Mouse (Mus musculus) CH12.LX (cell line): ENCODE results near the gene Dnaja1. TPM values are rescaled to one million over a fixed set of nuclear protein-coding genes. Genes with fewer than 3 reads are reported as not detected.

ENCODE experiments used
- DNase-seq: peaks from one replicate; pipeline ENCODE4 v3.0.0-alpha.2; 2013; ENCODE audit errors: extremely low read depth
- H3K27ac ChIP-seq: 2 replicates; pipeline ENCODE4 v1.5.1; 2012; ENCODE audit warnings: low read depth, mild to moderate bottlenecking, control low read depth, moderate library complexity; ENCODE audit not compliant: insufficient read depth
- H3K27me3 ChIP-seq: replicated peaks from 2 replicates; pipeline ENCODE3; 2012; ENCODE audit warnings: inconsistent platforms
- H3K36me3 ChIP-seq, 2 experiments: replicated peaks in 1 of 2; 2 replicates each; pipeline versions ENCODE3 to v1.6.1; 2012; ENCODE audit warnings: inconsistent platforms in 1 of 2, low read length in 1 of 2, mild to moderate bottlenecking in 1 of 2, mixed read lengths in 1 of 2, moderate library complexity in 1 of 2; ENCODE audit not compliant: control insufficient read depth in 1 of 2, insufficient read depth in 1 of 2
- H3K4me1 ChIP-seq, 2 experiments: 2 replicates each; pipeline ENCODE4 v1.6.1; 2012; ENCODE audit warnings: inconsistent platforms in 1 of 2, moderate library complexity in 1 of 2; ENCODE audit not compliant: insufficient read depth in 2 of 2, control insufficient read depth in 1 of 2
- H3K4me2 ChIP-seq: 2 replicates; pipeline ENCODE4 v1.6.1; 2012; ENCODE audit warnings: low read depth, mild to moderate bottlenecking, control low read depth; ENCODE audit not compliant: poor library complexity, insufficient read depth, severe bottlenecking
- H3K4me3 ChIP-seq, 3 experiments: fragments of 150-350 bp in 1 of 3; sonication (generic) in 1 of 3; replicated peaks in 1 of 3; 2 replicates each; pipeline versions ENCODE3 to v1.5.1; 2011 to 2012; ENCODE audit warnings: low read depth in 2 of 3, low read length in 2 of 3, mild to moderate bottlenecking in 2 of 3, moderate library complexity in 2 of 3, control low read depth in 1 of 3, improper control_type of control experiment in 1 of 3, inconsistent platforms in 1 of 3, mixed read lengths in 1 of 3; ENCODE audit not compliant: poor library complexity in 1 of 3
- H3K79me2 ChIP-seq: replicated peaks from 2 replicates; pipeline ENCODE4 v1.6.1; 2012; ENCODE audit warnings: mild to moderate bottlenecking, moderate library complexity; ENCODE audit not compliant: control insufficient read depth, poor library complexity, insufficient read depth, severe bottlenecking; ENCODE audit errors: extremely low read depth
- H3K9ac ChIP-seq: 2 replicates; pipeline ENCODE4 v1.6.1; 2012; ENCODE audit warnings: low read depth, mild to moderate bottlenecking, control low read depth, moderate library complexity; ENCODE audit not compliant: insufficient read depth
- H3K9me3 ChIP-seq: replicated peaks from 2 replicates; pipeline ENCODE3; 2012; ENCODE audit warnings: low read length, inconsistent platforms, mixed read lengths
- BHLHE40 ChIP-seq: IDR thresholded peaks from 2 replicates; pipeline ENCODE4 v1.6.1; 2011; ENCODE audit warnings: mild to moderate bottlenecking, low read depth, low read length, improper control_type of control experiment
- CHD2 ChIP-seq: IDR thresholded peaks from 2 replicates; pipeline ENCODE4 v1.6.1; 2011; ENCODE audit warnings: low read length, improper control_type of control experiment
- CTCF ChIP-seq, 2 experiments: IDR thresholded peaks in 1 of 2; conservative IDR thresholded peaks in 1 of 2; 2 replicates each; pipeline ENCODE4 v1.5.1; 2011 to 2012; ENCODE audit warnings: low read depth in 2 of 2, low read length in 2 of 2, improper control_type of control experiment in 1 of 2, inconsistent platforms in 1 of 2, mild to moderate bottlenecking in 1 of 2, moderate library complexity in 1 of 2
- E2F4 ChIP-seq: IDR thresholded peaks from 2 replicates; pipeline ENCODE4 v1.6.1; 2011; ENCODE audit warnings: low read depth, low read length, improper control_type of control experiment; ENCODE audit not compliant: insufficient replicate concordance
- ELF1 ChIP-seq: IDR thresholded peaks from 2 replicates; pipeline ENCODE4 v1.6.1; 2014; ENCODE audit warnings: low read depth, mild to moderate bottlenecking, inconsistent platforms, low read length, improper control_type of control experiment
- EP300 ChIP-seq: IDR thresholded peaks from 2 replicates; pipeline ENCODE4 v1.6.1; 2011; ENCODE audit warnings: low read length, improper control_type of control experiment
- ETS1 ChIP-seq: conservative IDR thresholded peaks from 2 replicates; pipeline ENCODE4 v1.6.1; 2012; ENCODE audit warnings: low read depth, mild to moderate bottlenecking, inconsistent platforms, low read length, improper control_type of control experiment, moderate library complexity
- HCFC1 ChIP-seq: IDR thresholded peaks from 2 replicates; pipeline ENCODE4 v1.6.1; 2012; ENCODE audit warnings: low read depth, mild to moderate bottlenecking, inconsistent platforms, low read length, improper control_type of control experiment
- IRF4 ChIP-seq: IDR thresholded peaks from 2 replicates; pipeline ENCODE4 v1.6.1; 2014; ENCODE audit warnings: low read depth, mild to moderate bottlenecking, inconsistent platforms, low read length, improper control_type of control experiment
- JUN ChIP-seq: IDR thresholded peaks from 2 replicates; pipeline ENCODE4 v1.6.1; 2011; ENCODE audit warnings: low read depth, mild to moderate bottlenecking, low read length, improper control_type of control experiment, moderate library complexity; ENCODE audit not compliant: insufficient read depth
- JUND ChIP-seq: conservative IDR thresholded peaks from 2 replicates; pipeline ENCODE4 v1.6.1; 2011; ENCODE audit warnings: low read depth, low read length, improper control_type of control experiment
- MAFK ChIP-seq: IDR thresholded peaks from 2 replicates; pipeline ENCODE4 v1.6.1; 2011; ENCODE audit warnings: low read length, improper control_type of control experiment; ENCODE audit not compliant: insufficient replicate concordance
- MAZ ChIP-seq: IDR thresholded peaks from 2 replicates; pipeline ENCODE4 v1.6.1; 2012; ENCODE audit warnings: low read depth, mild to moderate bottlenecking, inconsistent platforms, low read length, improper control_type of control experiment, moderate library complexity
- MEF2A ChIP-seq: IDR thresholded peaks from 2 replicates; pipeline ENCODE4 v1.6.1; 2014; ENCODE audit warnings: low read depth, mild to moderate bottlenecking, inconsistent platforms, low read length, improper control_type of control experiment, borderline replicate concordance
- MXI1 ChIP-seq: IDR thresholded peaks from 2 replicates; pipeline ENCODE4 v1.6.1; 2011; ENCODE audit warnings: mild to moderate bottlenecking, low read depth, low read length, improper control_type of control experiment
- MYC ChIP-seq: IDR thresholded peaks from 2 replicates; pipeline ENCODE4 v1.6.1; 2011; ENCODE audit warnings: low read depth, mild to moderate bottlenecking, improper control_type of control experiment, low read length
- NELFE ChIP-seq: IDR thresholded peaks from 2 replicates; pipeline ENCODE4 v1.6.1; 2011; ENCODE audit warnings: low read depth, low read length, improper control_type of control experiment
- NRF1 ChIP-seq: IDR thresholded peaks from 2 replicates; pipeline ENCODE4 v1.6.1; 2014; ENCODE audit warnings: low read depth, mild to moderate bottlenecking, inconsistent platforms, low read length, improper control_type of control experiment, moderate library complexity
- POLR2A ChIP-seq: IDR thresholded peaks from 2 replicates; pipeline ENCODE4 v1.6.1; 2011; ENCODE audit warnings: low read depth, mild to moderate bottlenecking, improper control_type of control experiment, low read length
- SIN3A ChIP-seq: IDR thresholded peaks from 2 replicates; pipeline ENCODE4 v1.6.1; 2012; ENCODE audit warnings: low read length, improper control_type of control experiment, inconsistent platforms
- TCF12 ChIP-seq: IDR thresholded peaks from 2 replicates; pipeline ENCODE4 v1.6.1; 2014; ENCODE audit warnings: low read depth, mild to moderate bottlenecking, inconsistent platforms, low read length, improper control_type of control experiment
- USF2 ChIP-seq: conservative IDR thresholded peaks from 2 replicates; pipeline ENCODE4 v1.6.1; 2011; ENCODE audit warnings: low read depth, low read length, improper control_type of control experiment
- ZKSCAN1 ChIP-seq: IDR thresholded peaks from 2 replicates; pipeline ENCODE4 v1.6.1; 2012; ENCODE audit warnings: low read depth, inconsistent platforms, low read length, improper control_type of control experiment, borderline replicate concordance
- ZNF384 ChIP-seq: IDR thresholded peaks from 2 replicates; pipeline ENCODE4 v1.6.1; 2012; ENCODE audit warnings: low read depth, low read length, improper control_type of control experiment, inconsistent platforms
- dilution Hi-C: fragments of 300-500 bp; cut with MboI; formaldehyde crosslinking; loops from 2 replicates; pipeline ENCODE4 v1.14.3; 2020; ENCODE audit warnings: low sequenced_read_pairs; ENCODE audit not compliant: extremely low pct_unique_long_range_greater_than_20kb, extremely low pct_ligation_motif_present
- in situ Hi-C: fragments of 300-500 bp; cut with MboI; formaldehyde crosslinking; loops from 3 replicates; pipeline ENCODE4 v1.14.3; 2019; ENCODE audit warnings: low sequenced_read_pairs, low pct_ligation_motif_present, low pct_unique_long_range_greater_than_20kb, mixed read lengths
- polyA plus RNA-seq: library from polyadenylated mRNA; unstranded; fragments of >175 nt; gene quantifications from 2 replicates; pipeline ENCODE4 v1.2.1, GENCODE M21; 2012; ENCODE audit warnings: low read depth; ENCODE audit not compliant: insufficient read length
- total RNA-seq, 2 experiments: library from RNA; depleted of rRNA; stranded (reverse); fragments of 300-350 nt in 1 of 2; fragments of >200 nt in 1 of 2; gene quantifications; 2 replicates each; pipeline ENCODE4 v1.2.3; 2012 to 2014

The Dnaja1 gene
- total and polyA plus RNA-seq, 3 experiments = 67.9 to 485 (median 117) TPM

GRCm38 (mm10) chr4:40682359-40682758, 39.6 kb upstream of the Dnaja1 start:
- dilution Hi-C loops = no loop called here
- Histone ChIP-seq H3K27me3 (no peaks in the 10 kb centered on the region), H3K9me3 (no peaks in the 10 kb centered on the region), H3K36me3 (peaks cover 18 to 34% of the 10 kb centered on the region in 2 experiments), H3K9ac (0 out of 2 replicates have a peak overlapping the region, but pooled peaks have one; percentile 11), H3K4me2 (peak overlapping the region; percentile 38), H3K4me3 (no peak overlapping the region), H3K27ac (peak overlapping the region; percentile 77), H3K79me2 (no peaks in the 10 kb centered on the region), H3K4me1 (peaks cover 11 to 14% of the 10 kb centered on the region in 2 experiments)
- peak; percentile 37; the same call in 1 of the 2 replicates for TF ChIP-seq TCF12
- TF ChIP-seq BHLHE40 = peak; percentile 84
- TF ChIP-seq CHD2 = no peak
- TF ChIP-seq POLR2A = 0 out of 2 replicates have a peak, but pooled peaks have one; percentile 19
- no peak for TF ChIP-seq SIN3A
- TF ChIP-seq JUN = no peak
- TF ChIP-seq ETS1 = peak; percentile 61; the same call in 1 of the 2 replicates
- peak; percentile 42; the same call in 1 of the 2 replicates for TF ChIP-seq JUND
- no peak for TF ChIP-seq ZNF384
- peak; percentile 85; the same call in 1 of the 2 replicates for TF ChIP-seq MYC
- no peak for TF ChIP-seq USF2
- TF ChIP-seq MXI1 = peak; percentile 58; the same call in 1 of the 2 replicates
- TF ChIP-seq E2F4 = no peak
- no peak for TF ChIP-seq NRF1
- TF ChIP-seq IRF4 = peak; percentile 75
- peak; percentile 41; the same call in 1 of the 2 replicates for TF ChIP-seq EP300
- no peak for TF ChIP-seq HCFC1
- no peak for TF ChIP-seq ELF1
- no peak for TF ChIP-seq NELFE
- peak; percentile 34 for DNase-seq
- in situ Hi-C loops = loop anchor here (25.0 kb wide), 1 partner anchor 545 kb away; the partner anchor contains the start of gene Aco1

- Histone ChIP-seq H3K9ac (no peak overlapping the region), H3K9me3 (no peaks in the 10 kb centered on the region), H3K27ac (peak overlapping the region; percentile 9; the same call in 1 of the 2 replicates), H3K4me1 (peaks cover 11 to 14% of the 10 kb centered on the region in 2 experiments), H3K79me2 (no peaks in the 10 kb centered on the region), H3K36me3 (peaks cover 21 to 41% of the 10 kb centered on the region in 2 experiments), H3K27me3 (no peaks in the 10 kb centered on the region), H3K4me3 (no peak overlapping the region), H3K4me2 (no peak overlapping the region; the same call in none of the 2 replicates)
- in situ Hi-C loops = loop anchor here (25.0 kb wide), 1 partner anchor 546 kb away; the partner anchor contains the start of gene Aco1
- no peak for TF ChIP-seq MAZ
- no peak for TF ChIP-seq MYC
- no peak for TF ChIP-seq CTCF (conservative IDR thresholded peaks at IDR 0.05 in 1 of 2, IDR thresholded peaks at IDR 0.05 in 1 of 2; ENCODE audit: low read depth in 2 of 2, low read length in 2 of 2)
- no peak for TF ChIP-seq ZKSCAN1
- TF ChIP-seq NELFE = no peak
- TF ChIP-seq MAFK = no peak
- no peak for TF ChIP-seq MEF2A
- TF ChIP-seq TCF12 = no peak
- dilution Hi-C loops = no loop called here
- no peak for DNase-seq
Measured at GRCm38 (mm10) chr4:40683306-40683705, 38.6 kb upstream of the Dnaja1 start.
